Mouse (Mus musculus): Measurements from ENCODE around the gene Mob3c.

DNA sequence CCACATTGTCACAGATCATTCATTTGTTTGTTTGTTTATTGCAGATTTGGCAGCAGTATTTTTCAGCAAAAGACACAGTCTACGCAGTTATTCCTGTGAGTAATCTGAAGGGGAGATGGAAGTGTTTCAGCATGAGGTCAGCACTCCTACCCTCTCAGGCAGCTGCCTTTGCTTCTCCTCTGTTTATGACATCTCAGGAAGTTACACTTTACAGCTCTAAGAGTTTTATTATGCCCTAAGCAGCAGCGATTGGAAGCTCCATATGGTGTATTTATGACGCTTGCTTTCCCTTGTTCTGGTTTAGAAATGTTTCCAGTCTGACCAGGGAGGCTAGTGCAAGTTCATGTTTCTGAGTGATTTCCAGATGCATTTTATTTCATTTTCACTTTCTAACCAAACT lies 32.5 kb upstream of the Mob3c start:
- TF ChIP-seq CTCF (IDR thresholded peaks at IDR 0.05; ENCODE audit: extremely low read depth, insufficient read depth, insufficient read length, insufficient replicate concordance) (no peak), POLR2A (IDR thresholded peaks at IDR 0.05; ENCODE audit: low read depth, low read length) (no peak)

Data from spleen, adult 2 months (tissue).